8 mouse cellular contexts compared by ENCODE assay signal in the genomic region with DNA sequence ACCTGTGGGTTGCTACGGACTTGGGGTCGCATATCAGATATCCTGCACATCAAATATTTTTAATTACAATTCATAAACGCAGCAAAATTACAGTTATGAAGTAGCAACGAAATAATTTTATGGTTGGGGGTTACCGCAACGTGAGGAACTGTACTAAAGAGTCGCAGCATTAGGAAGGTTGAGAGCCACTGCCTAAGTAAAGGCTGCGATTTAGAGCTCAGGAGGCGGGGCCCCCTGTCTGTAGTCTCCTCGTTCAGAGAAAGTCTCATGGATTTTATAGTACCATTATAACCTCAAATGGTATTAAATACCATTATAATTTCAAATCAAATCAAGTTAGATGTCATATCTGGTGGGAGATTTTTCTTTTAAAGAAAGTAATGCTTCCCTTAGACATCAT. TPM values are rescaled to one million over a fixed set of nuclear protein-coding genes. Genes with fewer than 3 reads are reported as not detected.
DNase-seq lines count a peak whose midpoint lies in the region; ATAC-seq and TF ChIP-seq lines count a peak whose summit lies in the region.

No protein-coding gene starts in this region.

- no peaks in the 10 kb centered on the region for H3K27me3 ChIP-seq in kidney, postnatal 0 days (ENCODE audit: insufficient read depth, low read length)
- H3K27me3 ChIP-seq in hindbrain, embryonic 16.5 days (replicated peaks; ENCODE audit: control insufficient read depth, insufficient read depth, low read length) = no peaks in the 10 kb centered on the region
- no peaks in the 10 kb centered on the region for H3K27me3 ChIP-seq in midbrain, embryonic 16.5 days (ENCODE audit: control insufficient read depth, insufficient read depth, low read depth, low read length)

- peak; percentile 22 for DNase-seq in kidney, postnatal 0 days (ENCODE audit: low spot score)
- no peak for DNase-seq in kidney, postnatal 25 days
- no peak for DNase-seq in embryo, embryonic 9.5 days (ENCODE audit: extremely low spot score)
- no peak for DNase-seq in cerebellum, adult 8-10 months
- DNase-seq in T-cell, adult 2 months (ENCODE audit: low spot score) = no peak

- H3K27ac ChIP-seq in kidney, postnatal 0 days = no peak overlapping the region
- no peak overlapping the region for H3K27ac ChIP-seq in brown adipose tissue, adult 24 weeks (replicated peaks; ENCODE audit: low read depth, low read length)
- H3K27ac ChIP-seq in hindbrain, embryonic 16.5 days (ENCODE audit: low read depth, low read length) = peak overlapping the region; percentile 82; the same call in 1 of the 2 replicates
- H3K27ac ChIP-seq in midbrain, embryonic 16.5 days (ENCODE audit: low read length) = peak overlapping the region; percentile 68; the same call in 1 of the 2 replicates

- TF ChIP-seq CTCF in kidney, postnatal 0 days (IDR thresholded peaks at IDR 0.05; ENCODE audit: low read depth) = no peak

- H3K4me3 ChIP-seq in kidney, postnatal 0 days (replicated peaks; ENCODE audit: low read depth, low read length) = peak overlapping the region; percentile 61
- H3K4me3 ChIP-seq in brown adipose tissue, adult 24 weeks (ENCODE audit: insufficient read depth, low read depth, low read length) = peak overlapping the region; percentile 63
- H3K4me3 ChIP-seq in hindbrain, embryonic 16.5 days (ENCODE audit: low read length) = peak overlapping the region; percentile 64
- H3K4me3 ChIP-seq in midbrain, embryonic 16.5 days (ENCODE audit: low read depth, low read length) = peak overlapping the region; percentile 57

- no peaks in the 10 kb centered on the region for H3K36me3 ChIP-seq in kidney, postnatal 0 days (ENCODE audit: insufficient read depth, low read length)
- no peaks in the 10 kb centered on the region for H3K36me3 ChIP-seq in hindbrain, embryonic 16.5 days (ENCODE audit: control insufficient read depth, insufficient read depth, low read length)
- no peaks in the 10 kb centered on the region for H3K36me3 ChIP-seq in midbrain, embryonic 16.5 days (ENCODE audit: control insufficient read depth, insufficient read depth, low read length)

- ATAC-seq in kidney, postnatal 0 days (replicated peaks; ENCODE audit: low FRiP score, low read depth) = no peak
- no peak for ATAC-seq in hindbrain, embryonic 16.5 days
- no peak for ATAC-seq in midbrain, embryonic 16.5 days

- H3K4me1 ChIP-seq in kidney, postnatal 0 days (replicated peaks; ENCODE audit: insufficient read depth, low read length) = no peaks in the 10 kb centered on the region
- H3K4me1 ChIP-seq in brown adipose tissue, adult 24 weeks (ENCODE audit: control insufficient read depth, insufficient read depth, insufficient read length, low read length) = no peaks in the 10 kb centered on the region
- peaks cover under 1% of the 10 kb centered on the region for H3K4me1 ChIP-seq in hindbrain, embryonic 16.5 days (ENCODE audit: control insufficient read depth, insufficient read depth, low read depth, low read length)
- H3K4me1 ChIP-seq in midbrain, embryonic 16.5 days (ENCODE audit: control insufficient read depth, insufficient read depth, low read length) = peaks cover 3% of the 10 kb centered on the region; the same call in 1 of the 2 replicates

- WGBS in kidney, postnatal 0 days = 1% methylated on average over 10 of the region's 10 CpGs
- 4% methylated on average over 10 of the region's 10 CpGs for WGBS in hindbrain, embryonic 16.5 days
- 3% methylated on average over 10 of the region's 10 CpGs for WGBS in midbrain, embryonic 16.5 days

- H3K9me3 ChIP-seq in kidney, postnatal 0 days (replicated peaks; ENCODE audit: low read length) = no peaks in the 10 kb centered on the region
- no peaks in the 10 kb centered on the region for H3K9me3 ChIP-seq in hindbrain, embryonic 16.5 days (ENCODE audit: control insufficient read depth, low read length)
- H3K9me3 ChIP-seq in midbrain, embryonic 16.5 days (replicated peaks; ENCODE audit: control insufficient read depth, low read length, poor library complexity, severe bottlenecking) = no peaks in the 10 kb centered on the region

- peak overlapping the region; percentile 86 for H3K4me2 ChIP-seq in kidney, postnatal 0 days (ENCODE audit: low read length)
- peak overlapping the region; percentile 58 for H3K4me2 ChIP-seq in hindbrain, embryonic 16.5 days (ENCODE audit: low read length)
- peak overlapping the region; percentile 69 for H3K4me2 ChIP-seq in midbrain, embryonic 16.5 days (ENCODE audit: low read length)

- H3K9ac ChIP-seq in kidney, postnatal 0 days (ENCODE audit: low read depth, low read length) = peak overlapping the region; percentile 64; the same call in 1 of the 2 replicates
- peak overlapping the region; percentile 70 for H3K9ac ChIP-seq in hindbrain, embryonic 16.5 days (ENCODE audit: low read depth, low read length)
- peak overlapping the region; percentile 47 for H3K9ac ChIP-seq in midbrain, embryonic 16.5 days (ENCODE audit: low read depth, low read length)

RNA-seq across cellular contexts. Expression of gene Dnajc12, which starts 4.7 kb away (rescaled TPM):
- polyA plus RNA-seq in kidney, postnatal 0 days (2015; fragmentation: Nextera tagmentation; extraction: Ambion mirVana) = 18.4 and 19.9 TPM in 2 replicates
- 4.6 and 9.2 TPM in 2 replicates for polyA plus RNA-seq in brown adipose tissue, adult 24 weeks (2012; ENCODE audit: insufficient read depth, insufficient read length, missing spikeins)
- 18.1 and 22.8 TPM in 2 replicates for polyA plus RNA-seq in hindbrain, embryonic 16.5 days (2015; fragmentation: Nextera tagmentation; extraction: Ambion mirVana)
- 21.3 and 23.6 TPM in 2 replicates for polyA plus RNA-seq in midbrain, embryonic 16.5 days (2015; fragmentation: Nextera tagmentation; extraction: Ambion mirVana)

RNA-seq across cellular contexts. Expression of gene Sirt1, which starts 5.5 kb away (rescaled TPM):
- 5.8 and 6.7 TPM in 2 replicates for polyA plus RNA-seq in kidney, postnatal 0 days (2015; fragmentation: Nextera tagmentation; extraction: Ambion mirVana)
- polyA plus RNA-seq in brown adipose tissue, adult 24 weeks (2012; ENCODE audit: insufficient read depth, insufficient read length, missing spikeins) = 9.3 TPM in 2 replicates
- polyA plus RNA-seq in hindbrain, embryonic 16.5 days (2015; fragmentation: Nextera tagmentation; extraction: Ambion mirVana) = 2.3 and 3.4 TPM in 2 replicates
- polyA plus RNA-seq in midbrain, embryonic 16.5 days (2015; fragmentation: Nextera tagmentation; extraction: Ambion mirVana) = 3.5 and 4.1 TPM in 2 replicates

RNA-seq across cellular contexts. Expression of gene Gm7075, which starts 34.6 kb away (rescaled TPM):
- polyA plus RNA-seq in kidney, postnatal 0 days (2015; fragmentation: Nextera tagmentation; extraction: Ambion mirVana) = not detected in 2 replicates
- not detected in 2 replicates for polyA plus RNA-seq in brown adipose tissue, adult 24 weeks (2012; ENCODE audit: insufficient read depth, insufficient read length, missing spikeins)
- not detected in 2 replicates for polyA plus RNA-seq in hindbrain, embryonic 16.5 days (2015; fragmentation: Nextera tagmentation; extraction: Ambion mirVana)
- polyA plus RNA-seq in midbrain, embryonic 16.5 days (2015; fragmentation: Nextera tagmentation; extraction: Ambion mirVana) = not detected in 2 replicates

RNA-seq across cellular contexts. Expression of gene Ctnna3, which starts 42.9 kb away (rescaled TPM):
- 0.32 and 0.46 TPM in 2 replicates for polyA plus RNA-seq in kidney, postnatal 0 days (2015; fragmentation: Nextera tagmentation; extraction: Ambion mirVana)
- polyA plus RNA-seq in brown adipose tissue, adult 24 weeks (2012; ENCODE audit: insufficient read depth, insufficient read length, missing spikeins) = not detected in 2 replicates
- 1.8 and 2.3 TPM in 2 replicates for polyA plus RNA-seq in hindbrain, embryonic 16.5 days (2015; fragmentation: Nextera tagmentation; extraction: Ambion mirVana)
- polyA plus RNA-seq in midbrain, embryonic 16.5 days (2015; fragmentation: Nextera tagmentation; extraction: Ambion mirVana) = 0.98 and 1.0 TPM in 2 replicates

Comparison
In these comparisons a context has a peak if more than half of its experiments do, and no peak if none do; other contexts are left out.
1. H3K27ac ChIP-seq: peak in hindbrain, embryonic 16.5 days (single experiment) and midbrain, embryonic 16.5 days (single experiment); none in kidney, postnatal 0 days (single experiment) and brown adipose tissue, adult 24 weeks (single experiment).
2. Peak in every context shown above with its lines, with median percentiles within 50 percentile points of each other: H3K4me2 ChIP-seq, H3K4me3 ChIP-seq and H3K9ac ChIP-seq.